Mouse (Mus musculus): Measurements from ENCODE around the gene Klhl2.

GRCm38 (mm10) chr8:64732596-64732995, 117.2 kb downstream of the Klhl2 start:
- TF ChIP-seq CTCF (IDR thresholded peaks at IDR 0.05; ENCODE audit: extremely low read depth, insufficient read depth, insufficient read length, insufficient replicate concordance) (no peak), POLR2A (IDR thresholded peaks at IDR 0.05; ENCODE audit: low read depth, low read length) (no peak)

All from spleen, adult 2 months (tissue).